Mouse (Mus musculus): ENCODE results near the gene Heatr5a. TPM values are rescaled to one million over a fixed set of nuclear protein-coding genes. Genes with fewer than 3 reads are reported as not detected.

Gene Heatr5a
- polyA plus RNA-seq, 1 experiment from 2014 or later, result 32.3 TPM

DNA sequence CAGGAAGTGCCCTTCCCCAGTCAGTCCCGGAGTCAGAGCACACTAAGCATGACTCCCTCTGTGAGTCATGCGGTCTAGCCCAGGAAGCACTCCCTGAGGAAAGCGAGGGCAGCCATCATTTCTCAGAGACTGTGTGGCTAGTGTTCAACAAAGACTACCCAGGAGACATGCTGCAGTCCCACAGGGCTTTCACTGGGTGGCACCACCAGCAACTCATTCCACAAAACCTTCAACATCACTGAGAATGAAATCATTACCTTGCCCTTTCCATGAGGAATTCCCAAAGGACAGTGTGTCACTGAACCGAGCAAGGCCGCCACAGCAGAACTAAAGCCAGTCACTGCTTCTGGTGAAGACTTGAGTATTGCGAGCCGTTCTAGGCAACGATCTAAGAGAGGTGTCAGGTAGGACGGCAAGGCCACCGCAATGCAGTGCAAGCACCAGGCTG, 23.6 kb downstream of the Heatr5a start:
- no peaks in the 10 kb centered on the region for H3K79me2 ChIP-seq (ENCODE audit: inconsistent target)
- H3K4me3 ChIP-seq (ENCODE audit: inconsistent target), result no peak overlapping the region
- WGBS (ENCODE audit: missing documents), result 93% methylated on average over 10 of the region's 10 CpGs

DNA sequence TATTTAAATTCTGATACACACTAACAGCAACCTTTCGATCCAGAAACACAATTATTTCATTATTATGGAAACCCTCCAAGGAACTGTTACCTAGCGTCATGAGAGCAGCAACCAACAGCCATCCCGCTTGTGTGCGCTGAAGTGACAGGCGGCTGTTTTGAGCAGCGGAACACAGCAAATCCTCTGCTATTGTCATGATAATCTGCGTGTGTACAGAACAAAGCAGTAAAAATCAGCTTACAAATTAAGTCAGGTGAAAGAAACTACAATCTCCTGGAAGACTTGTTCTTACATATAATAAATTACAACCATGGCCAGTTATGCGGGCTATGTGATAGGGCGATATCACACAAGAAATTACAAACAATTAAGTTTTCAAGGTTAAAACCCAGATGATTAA, 25.8 kb downstream of the Heatr5a start:
- peaks cover 62% of the 10 kb centered on the region for H3K36me3 ChIP-seq (ENCODE audit: inconsistent target)
- WGBS (ENCODE audit: missing documents), result 96% methylated on average over 7 of the region's 9 CpGs
- no peaks in the 10 kb centered on the region for H3K79me2 ChIP-seq (ENCODE audit: inconsistent target)
- H3K27ac ChIP-seq, result no peak overlapping the region
- no peak overlapping the region for H3K4me3 ChIP-seq (ENCODE audit: inconsistent target)

More for the DNA sequence above, 23.6 kb downstream of the Heatr5a start:
- H3K27ac ChIP-seq, result no peak overlapping the region
- peaks cover 84% of the 10 kb centered on the region for H3K36me3 ChIP-seq (ENCODE audit: inconsistent target)

DNA sequence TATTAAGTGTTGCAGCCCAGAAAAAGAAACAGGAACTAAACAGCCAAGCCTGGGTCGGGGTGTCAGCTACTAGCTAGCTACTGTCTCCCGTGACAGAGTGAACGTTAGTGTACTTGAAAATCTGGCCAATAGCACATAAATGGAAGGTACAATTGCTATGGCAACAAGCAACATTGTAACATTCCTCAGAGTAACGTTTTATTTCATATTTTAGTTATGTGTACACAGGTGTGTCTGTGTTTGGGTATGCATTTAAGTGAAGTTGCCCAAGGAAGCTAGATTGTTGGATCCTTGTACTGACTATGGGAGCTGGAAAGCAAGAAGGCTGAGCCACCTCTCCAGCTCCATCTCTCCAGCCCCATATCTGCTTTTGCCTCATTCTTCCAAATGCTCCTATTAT, 31.3 kb downstream of the Heatr5a start:
- Histone ChIP-seq H3K79me2 (ENCODE audit: inconsistent target) (no peaks in the 10 kb centered on the region), H3K36me3 (ENCODE audit: inconsistent target) (peaks cover 38% of the 10 kb centered on the region), H3K27ac (no peak overlapping the region), H3K4me3 (ENCODE audit: inconsistent target) (no peak overlapping the region)
- 66% methylated on average over 4 of the region's 4 CpGs for WGBS (ENCODE audit: missing documents)

DNA sequence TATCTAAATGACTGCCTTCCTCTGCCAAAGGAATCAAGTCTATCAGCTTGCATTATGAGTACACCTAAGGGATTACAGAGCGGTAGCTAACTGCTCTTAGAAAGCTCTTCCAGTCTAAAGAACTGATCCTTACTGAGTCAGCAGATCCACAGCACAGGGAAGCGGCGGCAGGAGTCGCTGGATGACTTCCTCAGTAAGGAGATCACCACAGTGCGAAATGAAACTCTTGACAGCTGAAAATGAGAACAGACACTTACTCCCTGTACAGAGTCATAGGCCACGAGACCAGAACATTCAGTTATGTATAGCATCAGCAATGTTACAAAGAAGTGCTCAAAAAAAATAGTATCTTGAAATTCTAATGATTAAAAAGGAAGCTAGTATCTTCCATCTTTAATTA, 33.2 kb downstream of the Heatr5a start:
- no peaks in the 10 kb centered on the region for H3K79me2 ChIP-seq (ENCODE audit: inconsistent target)
- 64% methylated on average over 6 of the region's 6 CpGs for WGBS (ENCODE audit: missing documents)
- H3K4me3 ChIP-seq (ENCODE audit: inconsistent target), result no peak overlapping the region
- H3K36me3 ChIP-seq (ENCODE audit: inconsistent target), result peaks cover 32% of the 10 kb centered on the region
- H3K27ac ChIP-seq, result peak overlapping the region; percentile 50

DNA sequence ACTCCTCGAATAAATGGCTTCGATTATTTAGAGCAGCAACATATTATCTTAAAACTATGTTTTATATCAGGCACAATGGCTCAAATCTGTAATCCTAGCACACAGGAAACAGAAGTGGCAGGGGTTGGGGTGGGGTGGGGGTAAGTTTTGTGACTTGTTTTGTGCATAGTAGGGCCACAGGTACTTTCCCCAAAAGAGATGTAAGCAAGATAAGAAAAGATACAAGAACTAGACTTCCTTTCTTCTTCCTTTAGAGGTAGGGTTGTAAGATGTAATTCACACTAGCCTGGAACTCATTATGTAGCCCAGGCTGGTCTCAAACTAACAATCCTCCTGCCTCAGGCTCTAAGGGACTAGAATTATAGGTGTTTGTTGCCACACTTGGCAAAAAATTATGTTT, 41.5 kb downstream of the Heatr5a start:
- no peak overlapping the region for H3K27ac ChIP-seq
- H3K4me3 ChIP-seq (ENCODE audit: inconsistent target), result no peak overlapping the region
- H3K36me3 ChIP-seq (ENCODE audit: inconsistent target), result peaks cover 28% of the 10 kb centered on the region
- WGBS (ENCODE audit: missing documents), result 91% methylated on average over 2 of the region's 2 CpGs
- H3K79me2 ChIP-seq (ENCODE audit: inconsistent target), result no peaks in the 10 kb centered on the region

DNA sequence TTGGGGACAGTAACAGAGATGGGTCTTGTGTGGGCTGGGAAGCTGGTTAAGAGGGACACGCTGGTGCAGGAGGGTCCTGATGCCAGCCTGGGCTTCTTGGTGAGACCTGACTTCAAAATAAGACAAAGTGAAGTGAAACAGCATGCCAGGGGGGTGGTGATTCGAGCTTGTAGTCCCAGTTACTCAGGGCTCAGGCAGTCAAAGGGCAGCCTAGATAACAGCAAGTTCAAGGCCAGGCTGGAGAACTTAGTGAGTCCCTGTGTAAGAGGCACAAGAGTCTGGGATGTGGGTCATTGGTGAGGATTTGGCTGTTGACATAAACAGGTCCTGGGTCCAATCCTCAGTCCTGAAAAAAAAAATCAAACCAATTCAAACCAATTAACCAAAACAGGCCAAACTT, 53.9 kb downstream of the Heatr5a start:
- Histone ChIP-seq H3K79me2 (ENCODE audit: inconsistent target) (no peaks in the 10 kb centered on the region), H3K36me3 (ENCODE audit: inconsistent target) (peaks cover 95% of the 10 kb centered on the region), H3K4me3 (ENCODE audit: inconsistent target) (no peak overlapping the region), H3K27ac (no peak overlapping the region)
- 91% methylated on average over 2 of the region's 2 CpGs for WGBS (ENCODE audit: missing documents)

DNA sequence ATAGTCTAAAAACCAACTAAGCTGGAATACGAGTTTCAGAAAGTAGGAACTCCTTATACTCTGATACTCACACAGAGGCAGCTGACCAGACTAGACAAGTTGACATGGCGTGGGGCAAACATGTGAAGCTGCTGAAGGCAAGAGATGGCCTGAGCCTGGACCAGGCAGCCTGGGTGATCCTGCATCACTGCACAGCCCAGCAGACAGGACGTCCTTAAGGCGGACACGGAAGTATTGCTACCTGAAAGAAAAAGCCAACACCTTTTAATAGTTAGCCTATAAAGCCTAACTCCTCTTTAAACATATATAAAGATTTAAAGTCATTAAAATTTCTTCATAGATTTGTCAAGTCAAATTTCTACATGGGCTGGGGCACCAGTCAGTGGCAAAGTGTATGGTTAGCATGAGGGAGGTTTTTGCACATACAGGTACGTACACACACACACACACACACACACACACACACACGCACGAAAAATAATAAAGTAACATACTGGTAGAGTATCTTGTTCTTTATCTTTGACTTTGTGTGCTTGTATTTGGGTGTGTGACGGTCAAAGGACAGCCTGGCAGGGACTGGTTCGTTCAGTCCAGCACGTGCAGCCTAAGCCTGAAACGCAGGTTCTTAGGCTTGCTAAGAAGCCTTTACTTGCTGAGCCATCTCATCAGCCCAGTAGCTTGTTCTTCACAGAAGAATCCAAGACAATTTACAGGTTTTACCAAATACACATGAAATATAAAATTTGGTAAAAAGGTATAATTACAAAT, 56.0 kb downstream of the Heatr5a start:
- H3K36me3 ChIP-seq (ENCODE audit: inconsistent target), result peaks cover 94% of the 10 kb centered on the region
- no peak overlapping the region for H3K4me3 ChIP-seq (ENCODE audit: inconsistent target)
- H3K27ac ChIP-seq, result no peak overlapping the region
- no peaks in the 10 kb centered on the region for H3K79me2 ChIP-seq (ENCODE audit: inconsistent target)
- WGBS (ENCODE audit: missing documents), result 94% methylated on average over 8 of the region's 12 CpGs

DNA sequence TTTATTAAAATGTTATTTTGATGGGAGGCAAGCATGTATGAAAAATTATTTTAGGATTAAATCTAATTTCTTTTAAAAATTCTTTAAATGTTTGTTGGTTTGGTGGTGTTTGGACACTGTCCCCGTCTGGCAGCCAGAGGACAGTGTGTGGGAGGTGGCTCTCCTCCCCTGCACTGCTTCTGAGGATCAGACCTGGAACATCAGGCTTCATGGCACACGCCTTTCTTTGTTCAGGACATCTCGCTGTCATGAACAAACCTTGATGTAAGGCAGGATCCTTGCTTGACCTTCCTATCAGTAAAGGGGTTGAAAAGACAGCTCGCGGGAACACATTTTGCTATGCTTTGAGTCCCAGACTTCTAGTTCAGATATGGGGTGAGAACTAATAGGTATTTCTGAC, 61.9 kb downstream of the Heatr5a start:
- Histone ChIP-seq H3K79me2 (ENCODE audit: inconsistent target) (no peaks in the 10 kb centered on the region), H3K27ac (no peak overlapping the region), H3K4me3 (ENCODE audit: inconsistent target) (no peak overlapping the region), H3K36me3 (ENCODE audit: inconsistent target) (peaks cover 78% of the 10 kb centered on the region)
- WGBS (ENCODE audit: missing documents), result 95% methylated on average over 5 of the region's 5 CpGs

DNA sequence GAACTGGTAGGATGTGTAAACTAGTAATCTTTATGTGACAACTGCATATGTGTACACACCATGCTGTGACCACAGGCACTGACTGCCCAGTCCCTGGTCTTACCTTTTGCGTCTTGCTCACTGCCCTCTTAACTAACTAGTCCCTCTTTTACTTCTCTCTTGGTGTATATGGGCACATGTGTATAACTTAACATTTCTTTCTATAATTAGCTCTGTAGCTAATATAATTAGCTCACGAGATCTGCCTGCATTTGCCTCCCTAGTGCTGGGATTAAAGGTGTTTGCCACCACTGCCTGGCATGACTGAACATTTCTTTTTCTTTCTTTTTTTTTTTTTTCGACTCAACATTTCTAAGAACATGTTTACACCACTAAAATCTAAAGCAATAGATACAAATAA, 63.6 kb downstream of the Heatr5a start:
- no peak overlapping the region for H3K27ac ChIP-seq
- 93% methylated on average over 3 of the region's 3 CpGs for WGBS (ENCODE audit: missing documents)
- peaks cover 66% of the 10 kb centered on the region for H3K36me3 ChIP-seq (ENCODE audit: inconsistent target)
- no peaks in the 10 kb centered on the region for H3K79me2 ChIP-seq (ENCODE audit: inconsistent target)
- H3K4me3 ChIP-seq (ENCODE audit: inconsistent target), result no peak overlapping the region

DNA sequence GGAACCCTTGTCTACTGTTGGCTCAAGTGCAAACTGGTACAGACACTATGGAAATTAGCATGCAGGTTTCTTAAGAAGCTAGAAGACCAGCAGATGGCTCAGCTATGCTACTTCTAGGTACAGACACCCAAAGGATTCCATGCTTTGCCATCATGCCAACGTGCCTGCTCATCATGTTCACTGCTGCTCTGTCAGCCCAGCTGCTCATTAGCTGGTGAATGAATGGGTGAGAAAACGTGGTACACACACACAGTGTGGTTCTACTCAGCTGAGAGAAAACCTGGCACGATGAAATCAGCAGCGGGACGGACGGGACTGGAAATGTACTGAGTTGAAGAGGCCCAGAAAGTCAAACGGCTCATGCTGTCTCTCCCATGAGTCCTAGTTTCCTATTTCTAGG, 70.6 kb downstream of the Heatr5a start:
- H3K36me3 ChIP-seq (ENCODE audit: inconsistent target), result peaks cover 57% of the 10 kb centered on the region
- no peaks in the 10 kb centered on the region for H3K79me2 ChIP-seq (ENCODE audit: inconsistent target)
- no peak overlapping the region for H3K27ac ChIP-seq
- H3K4me3 ChIP-seq (ENCODE audit: inconsistent target), result no peak overlapping the region
- WGBS (ENCODE audit: missing documents), result 94% methylated on average over 7 of the region's 7 CpGs

DNA sequence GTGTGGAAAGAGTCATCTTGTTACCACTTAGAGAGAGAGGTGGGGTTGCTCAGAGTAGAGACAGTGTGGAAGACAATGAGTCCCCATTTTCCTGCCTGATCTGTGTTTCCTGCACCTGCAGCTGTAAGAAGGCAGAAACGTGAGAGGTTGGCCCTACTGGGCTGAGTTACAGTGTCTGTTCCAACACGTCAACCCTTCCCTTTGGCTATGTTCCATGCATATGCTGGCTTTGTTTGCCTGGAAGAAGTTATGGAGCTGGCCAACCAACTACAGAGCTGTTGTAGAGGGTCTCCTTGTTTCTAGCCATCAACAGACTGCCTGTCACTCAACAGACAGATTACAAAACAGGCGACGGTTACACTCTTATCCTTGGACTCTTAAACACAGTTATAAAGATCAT, 74.2 kb downstream of the Heatr5a start:
- WGBS (ENCODE audit: missing documents), result 94% methylated on average over 4 of the region's 4 CpGs
- no peaks in the 10 kb centered on the region for H3K79me2 ChIP-seq (ENCODE audit: inconsistent target)
- no peak overlapping the region for H3K27ac ChIP-seq
- peaks cover 83% of the 10 kb centered on the region for H3K36me3 ChIP-seq (ENCODE audit: inconsistent target)
- H3K4me3 ChIP-seq (ENCODE audit: inconsistent target), result no peak overlapping the region

DNA sequence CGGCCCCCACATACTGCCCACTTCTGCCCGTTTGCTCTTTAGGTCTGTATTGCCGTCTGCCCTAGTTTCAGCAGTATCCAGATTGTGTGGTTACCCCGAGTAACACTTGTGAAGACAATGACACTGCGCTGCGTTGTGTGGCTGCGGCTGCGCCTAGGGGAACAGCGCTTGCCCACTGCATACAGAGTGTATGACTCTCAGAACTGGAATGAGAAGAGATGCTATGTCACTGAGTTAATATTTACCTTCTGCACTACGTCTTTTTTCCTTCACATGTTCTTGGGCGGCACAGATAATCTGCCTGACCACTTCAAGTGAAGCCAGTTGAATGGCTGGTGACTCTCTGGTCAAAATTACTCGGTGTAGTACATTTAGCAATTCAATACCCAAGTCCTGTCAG, 82.5 kb downstream of the Heatr5a start:
- whole genome bisulfite sequencing (ENCODE audit: missing documents), result 85% methylated on average over 12 of the region's 12 CpGs
- no peak overlapping the region for H3K27ac ChIP-seq
- no peak overlapping the region for H3K4me3 ChIP-seq (ENCODE audit: inconsistent target)
- H3K79me2 ChIP-seq (ENCODE audit: inconsistent target), result no peaks in the 10 kb centered on the region
- peaks cover 67% of the 10 kb centered on the region for H3K36me3 ChIP-seq (ENCODE audit: inconsistent target)

DNA sequence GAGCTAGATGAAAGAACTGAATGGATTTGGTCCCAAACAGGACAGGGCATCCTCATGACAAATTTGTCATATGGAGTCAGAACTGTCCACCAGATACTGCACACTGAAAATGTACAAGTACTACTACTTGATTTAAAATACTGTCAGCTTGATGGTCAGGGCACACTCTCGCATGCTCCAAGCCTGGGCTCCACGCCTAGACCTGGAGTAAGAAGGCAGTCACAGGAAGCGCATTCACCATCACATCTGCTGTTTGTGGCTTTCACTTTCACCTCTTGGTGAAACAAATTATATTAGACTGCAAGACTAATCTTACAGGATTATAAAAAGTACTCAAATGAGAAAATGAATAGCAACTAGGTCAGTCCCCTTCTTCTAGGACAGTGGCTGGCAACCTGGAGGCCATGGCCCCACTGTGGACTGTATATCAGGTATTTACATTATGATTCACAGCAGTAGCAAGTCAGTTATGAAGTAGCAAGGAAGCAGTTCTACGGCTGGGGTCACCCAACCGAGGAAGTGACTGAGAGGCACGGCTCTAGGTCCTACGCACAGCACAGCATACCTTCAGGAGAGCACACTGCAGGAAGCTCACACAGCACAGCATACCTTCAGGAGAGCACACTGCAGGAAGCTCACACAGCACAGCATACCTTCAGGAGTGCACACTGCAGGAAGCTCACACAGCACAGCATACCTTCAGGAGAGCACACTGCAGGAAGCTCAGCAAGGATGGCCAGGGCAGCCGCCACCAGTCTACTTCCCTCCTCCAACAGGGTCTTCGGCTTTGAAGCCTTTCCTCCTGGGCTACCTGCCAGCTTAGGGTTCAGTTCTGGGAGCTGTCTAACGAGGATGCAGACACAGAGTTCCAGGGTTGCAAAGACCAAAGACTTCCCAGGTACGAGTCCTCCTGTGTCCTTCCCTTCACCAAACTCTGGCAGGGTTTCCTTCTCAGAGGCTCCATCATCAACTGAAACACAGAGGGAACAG, 83.5 kb downstream of the Heatr5a start:
- 38% methylated on average over 11 of the region's 11 CpGs for WGBS (ENCODE audit: missing documents)
- Histone ChIP-seq H3K4me3 (ENCODE audit: inconsistent target) (no peak overlapping the region), H3K79me2 (ENCODE audit: inconsistent target) (no peaks in the 10 kb centered on the region), H3K27ac (no peak overlapping the region), H3K36me3 (ENCODE audit: inconsistent target) (peaks cover 65% of the 10 kb centered on the region)

DNA sequence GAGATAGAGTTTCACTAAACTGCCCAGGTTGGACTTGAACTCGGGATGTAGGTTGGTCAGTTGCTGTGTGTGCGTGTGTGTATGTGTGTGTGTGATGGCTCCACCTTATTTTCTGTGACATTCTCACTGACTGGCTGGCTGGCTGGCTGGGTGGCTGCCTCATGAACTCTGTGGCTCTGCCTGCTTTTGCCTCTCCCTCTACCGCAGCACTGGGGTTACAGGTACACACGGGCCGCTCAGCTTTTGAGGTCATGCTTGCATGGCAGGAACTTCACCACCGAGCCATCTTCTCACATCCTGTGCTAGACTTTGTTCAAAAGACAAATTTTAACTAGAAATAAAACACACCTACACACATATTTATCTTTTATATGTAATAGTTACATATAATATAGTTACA, 84.8 kb downstream of the Heatr5a start:
- WGBS (ENCODE audit: missing documents), result 94% methylated on average over 5 of the region's 6 CpGs

DNA sequence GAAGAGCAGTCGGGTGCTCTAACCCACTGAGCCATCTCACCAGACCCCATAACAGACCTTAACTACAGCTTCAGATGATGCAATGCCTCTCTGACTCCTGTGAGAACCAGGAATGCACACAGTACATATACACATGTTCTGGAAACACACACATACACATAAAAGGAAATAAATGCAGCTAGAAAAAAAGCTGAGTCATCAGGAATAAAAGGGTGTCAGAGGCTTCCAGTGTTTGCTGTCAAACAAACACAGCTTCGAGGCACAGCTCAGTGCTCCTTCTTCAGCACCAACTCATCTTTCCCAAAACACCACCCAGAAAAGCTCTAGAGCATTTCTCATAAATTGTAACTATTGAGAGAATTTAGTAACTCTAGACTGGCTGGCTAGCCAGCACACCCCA, 86.3 kb downstream of the Heatr5a start:
- Histone ChIP-seq H3K4me3 (ENCODE audit: inconsistent target) (no peak overlapping the region), H3K79me2 (ENCODE audit: inconsistent target) (no peaks in the 10 kb centered on the region), H3K27ac (no peak overlapping the region), H3K36me3 (ENCODE audit: inconsistent target) (peaks cover 67% of the 10 kb centered on the region)
- WGBS (ENCODE audit: missing documents), result 89% methylated on average over 2 of the region's 2 CpGs

More for the DNA sequence above, 84.8 kb downstream of the Heatr5a start:
- Histone ChIP-seq H3K4me3 (ENCODE audit: inconsistent target) (no peak overlapping the region), H3K79me2 (ENCODE audit: inconsistent target) (no peaks in the 10 kb centered on the region), H3K27ac (no peak overlapping the region), H3K36me3 (ENCODE audit: inconsistent target) (peaks cover 67% of the 10 kb centered on the region)

All from macrophage (primary cell).